Mouse (Mus musculus) CH12.LX (cell line): ENCODE measurements at regions not wholly inside any gene's neighbourhood (a gene's known extent, or its start where the extent isn't known, plus 50 kb on each side); places are given as distances from the start of the nearest gene placed in this dataset.

Source experiments
- CTCF ChIP-seq, 2 experiments: IDR thresholded peaks in 1 of 2; conservative IDR thresholded peaks in 1 of 2; 2 replicates each; pipeline ENCODE4 v1.5.1; 2011 to 2012; ENCODE audit warnings: low read depth in 2 of 2, low read length in 2 of 2, improper control_type of control experiment in 1 of 2, inconsistent platforms in 1 of 2, mild to moderate bottlenecking in 1 of 2, moderate library complexity in 1 of 2
- EP300 ChIP-seq: IDR thresholded peaks from 2 replicates; pipeline ENCODE4 v1.6.1; 2011; ENCODE audit warnings: low read length, improper control_type of control experiment
- HCFC1 ChIP-seq: IDR thresholded peaks from 2 replicates; pipeline ENCODE4 v1.6.1; 2012; ENCODE audit warnings: low read depth, mild to moderate bottlenecking, inconsistent platforms, low read length, improper control_type of control experiment
- MEF2A ChIP-seq: IDR thresholded peaks from 2 replicates; pipeline ENCODE4 v1.6.1; 2014; ENCODE audit warnings: low read depth, mild to moderate bottlenecking, inconsistent platforms, low read length, improper control_type of control experiment, borderline replicate concordance
- POLR2A ChIP-seq: IDR thresholded peaks from 2 replicates; pipeline ENCODE4 v1.6.1; 2011; ENCODE audit warnings: low read depth, mild to moderate bottlenecking, improper control_type of control experiment, low read length

GRCm38 (mm10) chr14:96690923-96691322 lies 172.0 kb upstream of the Klhl1 start:
- no peak for TF ChIP-seq CTCF (conservative IDR thresholded peaks at IDR 0.05 in 1 of 2, IDR thresholded peaks at IDR 0.05 in 1 of 2; ENCODE audit: low read depth in 2 of 2, low read length in 2 of 2)
- TF ChIP-seq EP300, result no peak
- no peak for TF ChIP-seq HCFC1
- no peak for TF ChIP-seq MEF2A
- TF ChIP-seq POLR2A, result no peak
